Mouse (Mus musculus) stomach, embryonic 15.5 days (tissue): ENCODE measurements around the gene 9430097D07Rik. TPM values are rescaled to one million over a fixed set of nuclear protein-coding genes. Genes with fewer than 3 reads are reported as not detected.

ENCODE experiments used
- ATAC-seq: fragments of 200-750 bp; cut with Nextera tagmentation; 2 replicates; pipeline ENCODE4 v1.8.0; 2017; ENCODE audit warnings: low read depth, moderate number of reproducible peaks, moderate TSS enrichment; ENCODE audit not compliant: insufficient read depth, low FRiP score
- H3K27ac ChIP-seq: fragments of 300-500 bp; sonication (generic); 2 replicates; pipeline ENCODE4 v1.5.1; 2015; ENCODE audit warnings: mild to moderate bottlenecking, inconsistent platforms
- H3K27me3 ChIP-seq: fragments of 300-500 bp; sonication (generic); replicated peaks from 2 replicates; pipeline ENCODE4 v1.6.1; 2015; ENCODE audit warnings: inconsistent platforms
- H3K36me3 ChIP-seq: fragments of 300-500 bp; sonication (generic); 2 replicates; pipeline ENCODE4 v1.6.1; 2015; ENCODE audit warnings: inconsistent platforms
- H3K4me1 ChIP-seq: fragments of 300-500 bp; sonication (generic); 2 replicates; pipeline ENCODE4 v1.6.1; 2015; ENCODE audit warnings: inconsistent platforms
- H3K4me2 ChIP-seq: fragments of 300-500 bp; sonication (generic); 2 replicates; pipeline ENCODE4 v1.6.1; 2015; ENCODE audit warnings: mild to moderate bottlenecking, inconsistent platforms
- H3K4me3 ChIP-seq: fragments of 300-500 bp; sonication (generic); replicated peaks from 2 replicates; pipeline ENCODE4 v1.5.1; 2015; ENCODE audit warnings: inconsistent platforms
- H3K9ac ChIP-seq: fragments of 300-500 bp; sonication (generic); 2 replicates; pipeline ENCODE4 v1.6.1; 2015; ENCODE audit warnings: inconsistent platforms
- H3K9me3 ChIP-seq: fragments of 300-500 bp; sonication (generic); 2 replicates; pipeline ENCODE4 v1.6.1; 2016; ENCODE audit warnings: inconsistent platforms
- WGBS: fragments of 180-500 bp; shearing (Covaris S2); methylation state at CpG from one replicate; pipeline ENCODE4 v1.1.7; 2015; 5-methylcytosine and 5-hydroxymethylcytosine counted together
- polyA plus RNA-seq: library from polyadenylated mRNA; unstranded; fragments of >200 nt; fragmentation: Nextera tagmentation; extraction: Ambion mirVana; gene quantifications from 2 replicates; pipeline ENCODE4 v1.2.1, GENCODE M21; 2015

9430097D07Rik gene
- polyA plus RNA-seq, 1 experiment from 2014 or later = 0.12 TPM

DNA sequence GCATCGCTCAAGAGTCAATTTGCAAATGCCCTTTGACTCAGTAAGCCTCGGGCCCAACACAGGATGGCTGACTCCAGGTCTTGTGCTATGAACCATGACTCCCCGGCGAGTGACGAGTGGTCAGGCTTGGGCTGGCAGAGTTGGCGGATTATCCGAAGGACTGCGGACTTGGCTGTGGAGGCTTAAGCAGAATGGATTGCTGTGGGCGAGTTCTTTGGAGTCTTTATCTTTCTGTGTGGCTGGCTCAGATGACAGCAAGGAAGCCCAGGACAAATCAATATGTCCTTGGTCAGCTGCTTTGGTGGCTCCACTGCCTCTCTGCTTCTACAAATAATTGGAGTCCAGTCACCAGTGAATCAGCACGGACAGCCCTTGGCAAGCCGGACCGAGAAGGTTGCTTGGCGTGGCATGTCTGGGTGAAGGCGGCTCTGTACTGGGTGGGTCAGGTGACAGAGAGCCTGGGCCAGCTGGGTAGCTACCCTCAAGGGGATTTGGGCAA, 48.0 kb downstream of the 9430097D07Rik start:
- H3K4me3 ChIP-seq = no peak overlapping the region
- no peak for ATAC-seq
- 76% methylated on average over 14 of the region's 14 CpGs for WGBS
- no peaks in the 10 kb centered on the region for H3K4me1 ChIP-seq
- H3K27me3 ChIP-seq = no peaks in the 10 kb centered on the region
- no peaks in the 10 kb centered on the region for H3K9me3 ChIP-seq
- H3K4me2 ChIP-seq = no peak overlapping the region
- H3K9ac ChIP-seq = no peak overlapping the region
- no peaks in the 10 kb centered on the region for H3K36me3 ChIP-seq
- no peak overlapping the region for H3K27ac ChIP-seq

- no peak overlapping the region for H3K9ac ChIP-seq
- H3K4me2 ChIP-seq = no peak overlapping the region
- H3K27me3 ChIP-seq = no peaks in the 10 kb centered on the region
- no peak overlapping the region for H3K27ac ChIP-seq
- ATAC-seq = no peak
- 86% methylated on average over 12 of the region's 12 CpGs for WGBS
- H3K36me3 ChIP-seq = no peaks in the 10 kb centered on the region
- H3K4me3 ChIP-seq = no peak overlapping the region
- H3K4me1 ChIP-seq = no peaks in the 10 kb centered on the region
- H3K9me3 ChIP-seq = no peaks in the 10 kb centered on the region
These were observed 49.7 kb downstream of the 9430097D07Rik start for GRCm38 (mm10) chr2:32525816-32526215.

- H3K27ac ChIP-seq = no peak overlapping the region
- ATAC-seq = peak; percentile 78
- no peak overlapping the region for H3K9ac ChIP-seq
- no peaks in the 10 kb centered on the region for H3K36me3 ChIP-seq
- H3K4me1 ChIP-seq = no peaks in the 10 kb centered on the region
- WGBS = 67% methylated on average over 13 of the region's 13 CpGs
- no peaks in the 10 kb centered on the region for H3K9me3 ChIP-seq
- H3K4me2 ChIP-seq = peak overlapping the region; percentile 10; the same call in 1 of the 2 replicates
- no peaks in the 10 kb centered on the region for H3K27me3 ChIP-seq
- no peak overlapping the region for H3K4me3 ChIP-seq
These were observed 50.9 kb downstream of the 9430097D07Rik start for GRCm38 (mm10) chr2:32524536-32525031.

Other genes starting within 250 kb of the 9430097D07Rik start
- gene Ciz1, start 223.4 kb downstream of the 9430097D07Rik start, polyA plus RNA-seq = 33.8 and 41.6 TPM in 2 replicates
- 12.1 and 12.8 TPM in 2 replicates for gene Dnm1, start 222.3 kb downstream of the 9430097D07Rik start, polyA plus RNA-seq
- 36.1 and 42.9 TPM in 2 replicates for gene 1110008P14Rik, start 193.7 kb downstream of the 9430097D07Rik start, polyA plus RNA-seq
- 25.1 and 30.7 TPM in 2 replicates for gene Lcn2, start 187.4 kb downstream of the 9430097D07Rik start, polyA plus RNA-seq
- 28.5 and 31.4 TPM in 2 replicates for gene Ptges2, start 179.8 kb downstream of the 9430097D07Rik start, polyA plus RNA-seq
- gene Naif1, start 125.2 kb downstream of the 9430097D07Rik start, polyA plus RNA-seq = 5.1 and 5.4 TPM in 2 replicates
- 17.6 and 17.9 TPM in 2 replicates for gene Slc25a25, start 124.2 kb downstream of the 9430097D07Rik start, polyA plus RNA-seq
- 11.2 and 13.0 TPM in 2 replicates for gene Fam102a, start 40.4 kb downstream of the 9430097D07Rik start, polyA plus RNA-seq
- 109 and 112 TPM in 2 replicates for gene Dpm2, start 4.8 kb downstream of the 9430097D07Rik start, polyA plus RNA-seq
- 0.36 and 0.61 TPM in 2 replicates for gene Pip5kl1, start 887 bp downstream of the 9430097D07Rik start, polyA plus RNA-seq
- 18.3 and 20.3 TPM in 2 replicates for gene St6galnac4, start 11.4 kb upstream of the 9430097D07Rik start, polyA plus RNA-seq
- 17.4 and 19.7 TPM in 2 replicates for gene St6galnac6, start 24.0 kb upstream of the 9430097D07Rik start, polyA plus RNA-seq
- 21.8 and 22.1 TPM in 2 replicates for gene Ak1, start 46.1 kb upstream of the 9430097D07Rik start, polyA plus RNA-seq
- gene Eng, start 70.9 kb upstream of the 9430097D07Rik start, polyA plus RNA-seq = 59.6 and 65.3 TPM in 2 replicates
- 33.8 and 34.1 TPM in 2 replicates for gene Fpgs, start 128.5 kb upstream of the 9430097D07Rik start, polyA plus RNA-seq
- 89.8 and 91.4 TPM in 2 replicates for gene Cdk9, start 137.4 kb upstream of the 9430097D07Rik start, polyA plus RNA-seq
- 26.2 and 28.6 TPM in 2 replicates for gene Sh2d3c, start 145.4 kb upstream of the 9430097D07Rik start, polyA plus RNA-seq
- gene 6330409D20Rik, start 165.3 kb upstream of the 9430097D07Rik start, polyA plus RNA-seq = 0.27 and 0.45 TPM in 2 replicates
- gene Tor2a, start 181.6 kb upstream of the 9430097D07Rik start, polyA plus RNA-seq = 63.8 and 68.5 TPM in 2 replicates
- 0.23 and 0.41 TPM in 2 replicates for gene Ttc16, start 199.9 kb upstream of the 9430097D07Rik start, polyA plus RNA-seq
- 4.4 TPM in 2 replicates for gene Ptrh1, start 200.1 kb upstream of the 9430097D07Rik start, polyA plus RNA-seq
- gene Cfap157, start 208.7 kb upstream of the 9430097D07Rik start, polyA plus RNA-seq = 0.62 and 1.1 TPM in 2 replicates